Mouse (Mus musculus) cerebellum, postnatal 36 days (tissue): ENCODE results near the gene Arhgap17.

Experiments used
- DNase-seq, 2 experiments: peaks; one replicate each; pipeline ENCODE4 v3.0.0; 2021 to 2022; ENCODE audit warnings: mixed read lengths in 2 of 2

Arhgap17 gene

DNA sequence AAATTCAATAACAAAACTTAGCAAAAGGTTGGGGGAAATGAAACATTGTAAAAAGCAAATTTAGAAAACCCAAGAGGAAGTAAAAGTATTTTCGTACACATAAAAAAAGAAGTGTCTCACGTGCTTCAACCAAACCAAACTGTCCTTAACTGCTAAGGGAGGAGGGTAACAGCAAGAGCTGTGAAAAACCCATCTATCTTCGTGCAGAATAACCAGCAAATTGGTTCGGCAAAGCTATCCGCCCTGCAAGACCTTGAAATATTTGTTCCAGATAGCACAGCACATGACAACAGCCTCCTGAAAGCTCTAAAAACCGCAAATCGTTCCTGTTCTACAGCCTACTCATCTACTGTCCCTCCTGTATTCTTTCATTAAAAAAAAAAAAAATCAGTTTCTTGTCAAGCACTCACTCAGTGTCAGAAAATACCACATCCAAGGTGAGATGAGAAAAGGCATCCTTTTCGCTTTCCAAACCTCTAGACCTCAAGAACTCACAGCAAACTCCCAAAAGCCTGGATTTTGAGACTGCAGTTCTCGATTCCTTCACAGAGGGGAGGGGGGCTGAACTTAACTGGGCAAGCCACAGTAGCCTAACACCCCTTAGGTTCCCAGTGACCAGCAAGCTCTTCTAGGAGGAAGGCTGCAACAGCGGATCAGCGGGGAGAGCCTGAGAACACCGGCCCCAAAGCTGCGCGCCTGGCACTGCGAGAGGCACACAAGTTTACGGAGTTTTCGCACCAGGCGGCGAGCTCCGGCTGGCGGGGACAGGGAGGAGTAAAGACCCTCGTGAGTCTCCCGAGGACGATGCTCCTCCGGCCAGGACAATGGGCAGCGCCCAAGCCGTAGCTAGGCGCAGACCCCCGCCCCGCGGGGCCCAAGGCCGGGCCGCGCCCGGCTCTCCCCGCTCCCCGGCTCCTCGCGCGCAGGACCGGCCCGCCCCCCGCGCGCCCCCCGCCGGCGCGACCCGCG is 653 bp downstream of the Arhgap17 start:
- peak in 1 of 2 experiments; percentile 53 for DNase-seq

DNA sequence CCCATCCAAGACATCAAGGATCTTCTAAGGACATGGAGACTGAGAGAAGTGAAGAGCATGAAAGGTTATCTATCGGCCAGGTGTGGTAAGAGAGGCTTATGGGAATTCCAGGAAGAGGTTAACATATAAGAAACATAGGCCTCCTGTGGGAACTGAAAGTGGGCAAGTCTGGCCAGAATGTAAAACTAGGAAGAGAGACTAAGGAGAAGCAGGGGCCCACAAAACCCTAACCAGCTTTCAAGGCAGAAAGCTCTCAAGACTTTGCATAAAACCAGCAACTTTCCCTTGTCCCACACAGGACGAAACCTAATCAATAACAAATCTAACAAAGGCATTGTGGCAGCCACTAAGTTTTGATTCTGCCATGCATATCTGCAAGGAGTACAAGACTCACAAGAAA is 1.5 kb downstream of the Arhgap17 start:
- no peak for DNase-seq

DNA sequence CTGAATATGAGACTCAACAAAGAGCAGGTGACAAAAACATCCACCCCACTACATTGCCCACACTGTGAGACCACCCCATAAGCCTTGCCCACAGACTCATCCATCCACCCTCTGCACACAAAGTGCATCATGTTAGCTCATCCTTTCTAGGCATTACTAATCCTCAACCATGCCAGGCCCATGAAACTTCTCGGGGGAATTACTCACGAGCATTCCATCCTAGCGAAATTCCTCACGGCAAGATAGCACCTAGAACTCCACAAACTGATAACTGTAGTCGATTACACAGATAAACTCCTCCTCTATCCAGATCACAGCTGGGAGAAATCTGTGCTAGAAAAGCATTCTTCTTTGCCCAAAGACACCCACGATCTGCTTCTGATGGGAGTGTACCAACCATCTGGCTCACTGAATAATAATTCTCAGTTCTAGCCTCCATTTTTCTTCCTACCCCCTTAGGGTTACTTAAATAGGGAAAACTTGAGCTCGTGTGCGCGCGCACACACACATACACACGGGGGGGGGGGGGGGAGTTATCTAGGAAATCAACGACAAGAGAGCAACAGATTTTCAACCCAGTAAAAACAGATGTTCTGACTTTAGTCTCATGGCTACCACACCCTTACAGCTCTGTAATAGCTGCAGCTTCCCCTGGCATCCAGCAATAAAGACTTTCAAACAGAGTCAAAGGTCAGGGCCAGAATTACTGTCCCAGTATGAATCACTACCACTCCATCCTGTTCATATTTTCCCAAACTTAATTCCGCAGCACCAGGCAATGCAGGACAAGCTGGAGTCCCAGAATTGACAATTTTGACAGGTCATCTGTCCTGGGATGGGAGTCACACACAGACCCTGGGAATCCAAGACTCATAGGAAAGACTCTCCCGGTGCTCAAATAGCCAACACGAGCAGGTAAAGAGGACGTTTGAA is 2.2 kb downstream of the Arhgap17 start:
- no peak for DNase-seq

DNA sequence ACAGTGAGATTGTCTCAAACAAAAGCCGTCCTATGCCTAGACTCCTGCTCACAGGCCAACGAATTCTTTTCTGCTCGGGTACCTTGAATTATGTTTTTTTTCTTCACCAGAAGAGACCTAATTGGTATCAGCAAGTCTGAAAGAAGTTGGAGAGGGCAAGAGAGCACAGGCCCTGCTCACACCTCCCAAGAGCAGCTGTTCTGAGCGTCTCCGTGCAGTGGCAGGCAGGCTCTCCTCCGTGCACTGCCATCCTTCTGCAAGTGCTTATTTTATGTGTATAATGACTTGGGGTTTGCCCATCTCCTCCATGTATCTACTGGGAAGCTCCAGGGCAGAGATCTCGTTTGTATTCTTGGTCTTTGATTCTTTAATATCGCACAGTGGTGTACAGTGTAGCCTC is 2.9 kb downstream of the Arhgap17 start:
- no peak for DNase-seq

DNA sequence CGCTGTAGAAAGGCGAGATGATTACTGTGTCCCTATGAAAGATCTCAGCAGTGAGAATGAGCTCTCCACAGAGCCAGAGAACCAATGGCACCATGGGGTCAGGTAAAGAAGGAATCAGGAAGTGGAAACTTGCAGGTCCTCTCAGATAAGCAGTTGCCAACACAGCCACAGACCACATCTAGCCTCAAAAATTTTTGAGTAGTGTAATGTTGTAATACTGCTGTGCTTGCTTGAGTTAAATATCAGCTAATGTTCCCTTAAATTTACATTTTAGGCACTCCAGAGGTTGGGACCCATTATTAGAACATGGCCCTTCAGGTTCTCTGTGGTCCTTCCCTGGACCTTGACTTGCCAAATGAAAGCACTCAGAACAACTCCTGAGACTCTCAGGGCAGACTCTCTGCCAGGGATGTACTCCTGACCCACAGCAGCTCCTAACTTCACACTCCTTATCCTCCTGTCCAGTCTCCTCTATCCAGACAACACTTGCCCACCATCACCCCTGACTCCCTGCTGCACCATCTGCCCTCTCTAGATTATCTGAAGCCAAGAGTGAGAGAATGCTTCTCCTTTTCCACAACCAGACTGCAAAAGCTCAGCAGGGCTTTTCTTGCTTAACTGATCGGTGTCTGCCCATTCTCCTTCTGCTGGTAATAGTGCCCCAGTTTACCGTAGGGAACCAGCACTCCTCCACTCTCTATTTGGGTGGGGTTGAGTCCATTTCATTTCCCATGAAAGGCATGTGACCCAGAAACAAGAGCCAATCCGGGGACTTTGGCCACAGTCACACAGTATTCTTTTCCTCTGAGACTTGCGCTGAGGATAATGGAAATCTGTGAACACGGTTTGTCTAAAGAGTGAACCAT is 3.6 kb downstream of the Arhgap17 start:
- DNase-seq: peak; percentile 34 to 48

DNA sequence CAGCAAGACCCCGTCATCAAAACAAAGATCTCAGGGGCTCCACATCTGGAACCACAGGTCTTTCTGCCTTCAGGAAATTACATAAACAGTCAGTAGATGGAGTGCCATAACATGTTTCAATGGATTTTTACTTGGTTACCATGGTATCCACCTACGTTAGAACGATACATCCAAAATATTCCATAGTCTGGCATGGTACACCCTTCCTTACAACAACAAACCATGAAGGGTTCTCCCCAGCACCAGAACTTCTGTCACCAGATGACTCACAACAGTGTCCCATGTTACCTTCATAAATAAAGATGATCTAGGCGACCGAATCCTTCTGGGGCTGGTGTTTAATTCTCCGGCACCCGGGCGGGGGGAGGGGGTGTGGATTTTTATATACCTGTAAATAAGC is 5.7 kb downstream of the Arhgap17 start:
- DNase-seq: no peak

DNA sequence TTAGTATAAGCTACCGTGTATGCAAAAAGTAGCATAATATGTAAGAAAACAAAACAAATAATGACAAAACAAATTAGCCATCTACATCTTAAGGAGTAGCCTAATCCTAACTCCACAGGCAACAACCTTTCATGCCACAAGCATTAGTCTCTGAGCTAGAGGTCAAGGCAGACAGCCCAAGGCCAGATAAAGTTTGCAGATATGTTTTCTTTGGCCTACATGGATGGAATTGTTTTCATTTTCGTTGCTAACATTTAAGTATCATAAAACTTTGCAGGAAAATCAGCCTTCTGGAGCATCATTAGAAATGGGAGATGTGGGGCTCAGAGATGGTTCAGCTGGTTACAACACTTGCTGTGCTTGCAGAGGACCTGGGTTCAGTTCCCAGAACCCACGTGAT is 6.9 kb downstream of the Arhgap17 start:
- DNase-seq: no peak

DNA sequence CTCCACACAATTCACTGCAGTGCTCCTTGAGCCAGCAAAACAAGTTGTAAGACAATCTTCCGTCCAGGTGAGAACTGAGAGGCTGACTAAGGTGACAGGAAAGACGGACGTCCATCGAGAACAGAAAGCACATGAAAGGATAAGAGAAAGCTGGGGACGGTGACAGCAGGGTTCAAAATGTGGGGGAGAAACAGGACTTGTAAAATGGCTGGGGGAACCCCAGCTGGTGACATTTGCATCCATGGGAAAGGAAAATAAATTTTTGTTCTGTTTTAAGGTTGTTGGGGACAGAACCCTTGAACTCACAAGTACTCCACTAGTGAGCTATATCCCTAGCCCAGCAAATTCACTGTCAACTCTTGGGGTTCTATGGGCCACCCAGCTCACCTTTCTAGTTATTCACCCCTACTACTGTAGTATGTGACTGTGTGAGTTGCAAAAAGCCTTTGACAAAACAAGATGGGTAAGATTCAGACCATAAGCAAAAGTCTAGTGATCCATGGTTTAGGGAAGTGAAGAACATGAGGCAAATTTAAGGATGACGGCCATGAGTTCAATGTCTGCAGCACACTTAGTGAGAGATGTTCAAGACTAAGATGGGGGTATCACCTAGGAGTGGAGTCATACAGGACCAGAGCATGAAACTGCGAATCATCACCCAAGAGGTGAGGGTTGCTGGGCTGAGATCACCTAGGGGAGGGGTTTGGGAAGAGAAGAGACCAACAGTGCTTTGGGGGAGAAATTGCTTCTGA is 8.3 kb downstream of the Arhgap17 start:
- DNase-seq: no peak

DNA sequence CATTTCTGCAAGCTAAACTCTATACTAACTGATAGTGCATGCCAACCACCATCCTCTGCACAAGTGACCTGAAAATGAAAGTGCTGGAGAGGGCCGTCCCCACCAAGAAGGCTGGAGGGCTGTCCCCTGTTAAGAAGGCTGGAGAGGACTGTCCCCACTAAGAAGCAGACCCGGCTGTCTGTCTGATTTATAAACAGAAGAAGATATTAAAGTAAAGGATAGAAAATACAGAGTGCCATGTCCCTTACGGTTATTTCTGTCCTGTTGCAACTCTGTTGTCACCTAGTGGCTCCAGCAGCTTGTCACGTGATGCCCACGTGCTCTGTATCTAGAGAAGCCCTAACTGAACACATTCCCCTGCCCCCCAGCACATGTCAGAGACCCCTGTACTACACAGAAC is 9.5 kb downstream of the Arhgap17 start:
- no peak for DNase-seq

DNA sequence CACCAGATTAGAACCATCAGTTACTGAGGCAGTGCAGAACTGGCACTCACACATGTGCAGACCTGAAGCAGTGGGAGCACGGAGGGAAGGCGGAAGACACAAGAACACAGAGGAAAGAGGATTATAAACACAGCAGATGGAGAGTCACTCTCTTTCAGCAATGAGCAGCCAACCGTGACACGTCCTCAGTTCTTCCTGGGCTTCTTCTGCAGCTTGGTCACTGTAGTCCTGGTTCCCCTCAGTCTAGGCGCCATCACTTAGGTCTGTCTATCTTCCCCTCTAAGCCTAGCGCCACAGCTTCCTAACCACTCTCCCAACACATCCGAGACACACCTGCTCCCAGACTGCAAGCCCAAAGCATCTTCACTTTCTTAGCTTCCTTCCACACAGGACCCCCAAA is 10.6 kb downstream of the Arhgap17 start:
- peak; percentile 57 to 70 for DNase-seq

DNA sequence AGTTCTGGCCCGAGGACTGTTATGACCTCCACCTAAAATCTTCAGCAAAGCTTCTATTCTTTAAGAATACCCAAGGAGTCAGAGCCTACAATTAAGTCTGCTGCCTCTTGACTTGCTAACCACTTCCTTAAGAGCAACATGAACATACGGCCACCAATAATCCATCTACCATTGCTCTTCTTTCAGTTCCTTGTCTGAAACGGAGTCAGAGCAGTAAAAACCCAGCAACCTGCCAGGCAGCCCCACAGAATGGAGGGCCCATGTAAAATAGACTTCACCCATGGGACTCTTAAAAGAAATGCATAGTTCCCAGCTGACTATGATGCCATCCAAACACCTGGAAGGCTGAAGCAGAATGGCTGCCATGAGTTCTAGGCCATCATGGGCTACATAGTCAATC is 13.6 kb downstream of the Arhgap17 start:
- no peak for DNase-seq

DNA sequence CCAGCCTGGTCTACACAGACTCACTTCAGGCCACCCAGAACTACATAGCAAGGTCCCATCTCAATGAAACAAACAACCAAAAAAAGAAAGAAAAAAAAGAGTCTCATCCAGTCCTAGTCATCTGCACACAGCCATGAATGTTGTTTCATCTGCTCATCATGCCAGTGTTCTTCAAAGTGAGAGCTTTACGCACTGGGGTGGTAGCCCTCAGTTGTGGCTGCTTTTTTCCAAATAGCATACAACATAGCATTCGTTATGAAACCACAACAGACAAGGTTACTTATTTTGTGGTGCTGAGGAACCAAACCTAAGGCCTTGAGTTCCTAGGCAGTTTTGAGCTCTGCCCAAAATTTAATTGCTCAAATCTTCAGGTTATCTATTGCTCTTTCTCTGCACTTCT is 14.9 kb downstream of the Arhgap17 start:
- no peak for DNase-seq

DNA sequence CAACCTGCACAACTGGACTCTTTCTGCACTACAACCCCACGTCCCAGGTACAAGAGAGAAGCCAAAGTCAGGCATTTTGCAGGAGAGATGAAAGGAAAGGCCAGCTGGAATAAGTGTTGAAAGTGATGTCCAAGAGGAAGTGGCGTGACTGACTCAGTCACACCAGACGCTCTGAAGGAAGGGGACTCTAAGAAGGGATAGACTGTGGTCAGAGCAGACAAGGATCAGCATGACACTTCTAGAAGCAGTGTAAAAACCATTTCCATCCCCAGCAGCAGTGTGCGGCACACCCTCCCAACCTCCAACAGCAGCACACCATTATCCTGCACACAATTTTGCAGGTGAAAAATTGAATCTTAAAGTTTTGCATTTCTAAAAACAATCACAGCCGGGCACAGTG is 15.3 kb downstream of the Arhgap17 start:
- DNase-seq: no peak

DNA sequence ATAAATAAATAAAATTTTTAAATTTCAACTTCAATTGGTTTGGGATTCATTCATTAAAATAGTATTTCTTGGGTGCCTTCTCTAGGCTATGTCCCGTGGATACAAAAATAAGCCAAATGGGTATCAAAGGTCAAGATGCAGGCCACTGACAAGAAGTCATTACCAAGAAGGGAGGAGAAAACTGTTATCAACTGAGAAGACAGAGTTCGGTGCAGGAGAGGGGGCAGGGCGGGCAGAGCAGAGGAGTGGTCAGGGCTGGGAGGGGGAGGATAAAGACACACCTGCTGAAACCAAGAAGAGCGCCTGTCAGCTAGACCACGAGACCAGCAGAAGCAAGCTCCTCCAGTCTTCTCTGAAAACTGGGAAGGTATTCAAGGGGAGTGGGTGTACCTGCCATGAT is 15.8 kb downstream of the Arhgap17 start:
- no peak for DNase-seq

DNA sequence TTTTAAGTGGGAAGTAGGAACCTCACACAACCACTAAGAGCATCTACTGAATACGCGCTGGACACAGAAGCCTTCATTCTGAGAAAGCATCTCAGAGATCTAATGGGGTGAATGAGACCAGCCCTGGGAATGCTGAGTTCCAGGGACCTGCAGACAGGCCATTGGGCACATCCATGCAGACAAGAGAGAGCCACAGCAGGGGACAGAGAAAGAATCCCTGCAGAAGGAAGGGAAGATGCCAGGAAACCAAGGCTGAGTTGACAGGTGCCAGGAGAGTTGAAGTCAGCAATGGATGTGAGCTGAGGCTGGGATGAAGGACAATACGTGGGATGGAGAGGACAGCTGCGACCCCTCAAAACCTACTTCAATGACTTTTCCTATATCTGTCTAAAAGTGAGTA is 16.6 kb downstream of the Arhgap17 start:
- DNase-seq: no peak

DNA sequence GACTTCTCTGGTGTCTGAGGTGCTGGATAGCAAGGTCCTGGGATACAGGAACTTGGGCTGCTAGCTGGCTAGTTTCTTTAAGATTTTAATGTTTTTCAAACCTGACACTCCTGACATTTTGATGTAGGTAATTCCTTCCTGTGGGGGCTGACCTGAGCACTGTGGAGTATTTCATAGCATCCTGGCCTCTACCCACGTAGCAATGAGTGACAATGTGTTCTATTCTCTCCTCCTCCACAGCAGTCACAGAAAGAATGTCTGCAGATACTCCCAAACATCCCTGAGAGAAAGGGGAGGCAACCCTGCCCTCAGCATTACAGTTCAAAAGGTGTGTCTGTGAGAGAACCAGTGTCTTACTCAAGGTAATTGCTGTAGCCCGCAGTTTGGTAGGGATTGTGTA is 19.5 kb downstream of the Arhgap17 start:
- DNase-seq: no peak

DNA sequence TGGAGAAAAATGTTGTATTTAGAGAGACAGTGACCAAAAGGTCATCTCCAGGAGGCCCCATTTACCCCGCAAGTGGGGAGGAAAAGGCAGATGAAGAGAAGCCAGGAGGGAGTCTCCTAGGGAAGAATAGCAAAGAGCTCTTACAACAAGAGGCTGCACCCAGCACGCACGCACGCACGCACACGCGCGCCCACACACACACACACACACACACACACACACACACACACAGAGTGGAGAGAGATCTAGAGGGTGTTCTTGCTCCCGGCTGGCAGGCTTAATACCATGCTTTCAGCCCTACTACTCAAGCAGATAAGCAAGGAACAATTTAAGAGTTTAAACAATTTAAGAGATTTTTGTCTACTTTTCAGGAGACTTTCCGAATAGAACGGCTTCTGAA is 19.9 kb downstream of the Arhgap17 start:
- no peak for DNase-seq

DNA sequence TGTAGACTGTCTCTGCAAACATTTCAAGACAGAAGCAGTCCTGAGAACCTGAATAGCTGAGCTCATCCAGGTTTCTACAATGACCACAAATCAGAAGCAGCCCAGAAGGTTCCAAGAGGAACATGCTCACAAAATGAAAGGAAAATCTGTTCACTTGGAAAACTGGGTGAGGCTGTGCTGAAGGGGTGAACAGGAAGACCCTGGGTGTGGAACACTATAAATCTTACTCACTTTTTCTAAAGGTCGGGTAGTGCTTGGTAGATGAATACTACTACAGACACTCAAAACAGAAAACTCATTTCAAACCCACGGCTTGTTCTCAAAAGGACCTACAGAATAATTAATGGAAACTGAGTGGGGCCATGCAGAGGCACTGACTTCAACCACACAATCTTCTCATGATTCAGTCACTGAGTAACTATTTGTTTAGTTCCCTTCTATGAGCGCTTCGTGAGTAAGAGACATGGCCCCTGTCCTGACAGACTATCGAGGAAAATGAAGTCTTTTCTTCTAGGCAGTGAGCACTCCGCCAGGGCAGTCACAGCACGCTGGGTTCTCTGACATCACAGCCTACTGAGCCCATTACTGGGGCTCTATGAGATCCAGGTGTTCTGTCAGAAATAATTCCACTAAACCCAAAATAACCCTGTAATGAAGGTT is 23.0 kb downstream of the Arhgap17 start:
- no peak for DNase-seq

DNA sequence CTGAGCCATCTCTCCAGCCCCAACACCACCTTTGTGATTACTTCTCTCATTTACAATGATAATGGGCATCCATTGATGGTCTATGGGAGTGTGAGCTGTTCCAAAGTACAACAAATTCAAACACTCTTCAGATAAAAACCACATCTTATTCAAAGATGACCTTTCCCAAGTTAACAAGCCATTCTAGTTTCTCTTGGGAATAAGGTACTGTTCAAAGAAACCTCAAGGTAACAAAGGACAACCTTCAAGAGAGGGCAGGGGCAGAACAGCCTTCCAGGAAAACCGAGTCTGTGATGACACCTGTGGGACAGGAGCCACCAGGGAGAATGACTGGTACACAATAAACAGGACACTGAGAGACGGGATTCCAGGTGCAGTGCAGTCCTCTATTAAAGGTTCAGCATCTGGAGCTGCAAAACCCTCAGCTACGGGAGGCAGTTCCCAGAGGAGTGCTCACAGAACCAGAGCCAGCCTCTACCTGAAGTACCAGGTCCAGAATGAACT is 24.6 kb downstream of the Arhgap17 start:
- DNase-seq: no peak

DNA sequence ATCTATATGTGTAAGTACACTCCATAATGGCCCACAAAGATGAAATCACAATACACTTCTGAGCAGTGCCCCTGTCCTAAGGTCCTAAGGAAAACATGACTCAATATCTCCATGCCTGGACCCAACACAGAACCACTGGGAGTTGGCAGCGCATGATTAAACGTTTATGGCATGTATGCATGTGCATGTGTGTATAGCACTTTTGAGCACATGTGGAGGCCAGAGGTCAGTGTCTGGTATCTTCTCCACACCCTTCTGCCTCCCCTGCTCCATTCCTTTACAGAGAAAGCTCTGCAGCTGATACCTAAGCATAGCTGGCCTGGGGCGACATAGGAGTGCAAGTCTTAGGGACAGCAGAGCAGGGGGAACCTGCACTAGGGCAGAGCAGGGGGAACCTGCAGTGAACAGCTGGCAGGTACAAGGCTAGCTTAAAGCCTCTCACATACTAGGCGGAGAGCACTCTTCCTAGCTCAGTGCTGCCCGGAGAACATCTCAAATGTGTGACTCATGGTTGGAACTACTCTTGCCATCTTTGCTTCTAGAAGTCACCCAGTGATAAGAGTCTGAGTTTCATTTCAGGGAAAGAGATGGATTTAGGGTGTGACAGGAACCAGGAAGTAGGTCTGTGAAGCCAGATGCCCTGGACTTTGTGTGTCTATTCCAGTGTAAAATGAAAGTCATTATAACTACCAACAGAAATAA is 25.5 kb downstream of the Arhgap17 start:
- no peak for DNase-seq

DNA sequence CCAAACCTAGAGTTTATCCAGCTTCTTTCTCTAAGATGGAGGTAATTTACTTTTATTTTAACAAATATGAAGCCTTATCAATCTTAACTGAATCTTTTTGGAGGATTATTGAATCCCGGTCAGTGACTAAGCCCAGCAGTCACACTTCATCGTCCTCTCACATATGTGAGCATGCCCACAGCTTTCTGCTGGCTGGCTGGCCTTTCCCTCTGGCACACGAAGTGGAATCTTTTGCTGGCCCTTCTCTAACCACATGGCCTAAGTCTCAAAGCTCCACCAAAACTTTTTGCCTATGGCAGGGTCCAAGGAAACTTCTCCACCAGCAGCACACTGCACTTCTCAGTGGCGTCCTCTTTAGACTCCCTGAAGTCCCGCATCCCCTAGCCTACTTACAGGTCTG is 27.8 kb downstream of the Arhgap17 start:
- DNase-seq: no peak
